Mouse (Mus musculus) heart, adult 8-10 months (tissue): ENCODE results near the gene Akap6. TPM values are rescaled to one million over a fixed set of nuclear protein-coding genes. Genes with fewer than 3 reads are reported as not detected.

Source experiments
- DNase-seq: peaks from one replicate; pipeline ENCODE4 v3.0.0; 2022; ENCODE audit warnings: low spot score
- total RNA-seq, 4 experiments: library from RNA; stranded (reverse); gene quantifications; 2 replicates each; pipeline ENCODE4 v1.2.4; 2022

Akap6 gene
- total RNA-seq, 4 experiments from 2014 or later = 99.5 to 139 (median 123) TPM

DNA sequence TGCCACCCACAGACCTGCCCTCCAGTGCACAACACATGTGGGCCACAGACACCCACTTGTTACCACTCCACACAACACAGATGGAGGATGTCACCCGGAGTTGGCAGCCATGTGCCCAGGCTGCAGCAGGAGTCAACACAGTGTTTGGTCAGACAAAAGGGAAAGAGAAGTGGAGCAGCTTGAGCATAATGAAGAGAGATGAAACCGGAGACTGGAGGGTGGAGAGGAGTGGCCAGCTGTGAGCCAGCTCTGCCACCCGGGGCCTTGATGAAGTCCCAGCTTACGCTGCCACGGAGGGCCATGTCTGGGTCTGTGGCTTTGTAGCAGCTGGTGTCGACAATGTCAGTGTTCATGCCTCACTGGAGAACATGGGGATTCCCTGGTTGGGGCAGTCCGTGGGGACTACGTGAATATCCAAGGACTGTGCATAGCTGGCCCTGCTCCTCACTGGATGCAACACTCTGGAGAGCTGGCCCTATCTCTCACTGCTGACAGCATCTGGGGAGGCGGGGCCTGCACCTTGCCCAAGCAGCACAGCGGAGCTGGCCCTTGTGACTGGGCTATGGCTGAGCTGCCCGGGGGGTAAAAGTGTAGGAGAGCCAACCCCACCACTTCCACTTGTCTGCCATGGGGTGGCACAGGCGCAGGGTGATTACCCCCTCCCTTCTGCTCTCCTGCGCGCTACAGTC lies 148.8 kb downstream of the Akap6 start:
- no peak for DNase-seq

DNA sequence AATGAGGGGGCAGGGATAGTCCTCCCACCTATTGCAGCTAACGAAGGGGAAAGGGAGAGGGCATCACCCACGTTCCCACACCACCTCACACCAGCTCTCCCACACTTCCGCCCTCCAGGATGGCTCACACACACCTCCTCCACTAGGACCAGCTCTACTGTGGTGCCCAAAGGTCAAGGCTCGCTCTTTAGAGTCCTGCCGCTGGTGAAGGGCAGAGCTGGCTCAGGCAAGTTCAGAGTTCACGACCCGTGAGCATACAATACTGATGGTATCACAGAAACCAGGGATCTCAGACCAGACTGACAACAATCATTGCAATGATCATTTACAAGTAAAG lies 149.3 kb downstream of the Akap6 start:
- DNase-seq = no peak

DNA sequence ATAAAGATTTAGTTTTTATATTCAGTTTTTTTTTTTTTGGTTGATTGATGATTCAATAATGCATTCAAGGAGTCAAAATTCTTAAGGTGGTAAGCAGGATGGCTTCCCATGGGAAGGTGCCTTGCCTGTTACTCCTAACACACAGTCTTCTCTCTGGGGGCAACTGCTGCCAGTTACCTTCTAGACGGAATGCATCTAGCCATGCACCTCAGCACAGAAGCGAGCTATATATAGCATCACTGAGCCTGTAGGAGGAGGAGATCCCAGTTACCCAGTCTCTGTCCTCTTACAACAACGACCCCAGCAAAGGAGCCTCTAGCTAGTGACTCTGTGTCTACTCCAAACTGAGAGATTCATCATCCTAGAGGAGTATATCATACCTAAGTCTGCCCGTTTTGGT lies 150.1 kb downstream of the Akap6 start:
- DNase-seq = no peak

DNA sequence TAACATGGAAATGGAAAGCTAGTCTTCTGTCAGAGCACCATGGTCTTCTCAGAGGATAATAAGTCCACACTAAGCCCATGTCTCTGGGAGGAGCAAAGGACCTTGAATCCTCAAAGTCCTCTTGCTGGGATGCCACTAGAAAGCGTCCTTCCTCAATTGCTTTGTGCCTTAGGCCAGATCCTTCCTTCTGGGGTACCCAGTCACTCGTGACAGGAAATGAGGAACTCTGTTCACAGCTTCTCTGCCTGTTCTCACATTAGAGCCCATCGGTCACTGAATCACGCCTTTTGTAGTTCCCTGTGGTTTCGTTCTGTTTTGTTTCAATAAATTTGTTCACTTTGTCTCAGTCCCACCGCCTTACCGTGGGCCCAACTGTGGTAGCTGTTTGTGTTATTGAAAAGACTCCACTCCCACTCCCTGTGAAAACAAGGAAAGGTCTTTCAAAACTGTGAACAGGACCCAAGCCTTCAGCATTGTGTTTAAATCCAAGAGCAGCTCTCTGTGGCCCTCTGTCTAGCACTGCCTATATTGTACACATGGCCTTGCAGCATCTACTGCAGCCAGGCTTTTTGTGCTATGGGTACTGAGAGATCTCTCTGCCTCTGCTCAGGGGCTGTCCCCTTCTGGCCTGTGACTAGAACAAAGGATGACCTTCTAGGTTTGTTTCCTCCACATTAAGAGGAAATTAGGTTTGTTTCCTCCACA lies 151.3 kb downstream of the Akap6 start:
- DNase-seq = no peak

DNA sequence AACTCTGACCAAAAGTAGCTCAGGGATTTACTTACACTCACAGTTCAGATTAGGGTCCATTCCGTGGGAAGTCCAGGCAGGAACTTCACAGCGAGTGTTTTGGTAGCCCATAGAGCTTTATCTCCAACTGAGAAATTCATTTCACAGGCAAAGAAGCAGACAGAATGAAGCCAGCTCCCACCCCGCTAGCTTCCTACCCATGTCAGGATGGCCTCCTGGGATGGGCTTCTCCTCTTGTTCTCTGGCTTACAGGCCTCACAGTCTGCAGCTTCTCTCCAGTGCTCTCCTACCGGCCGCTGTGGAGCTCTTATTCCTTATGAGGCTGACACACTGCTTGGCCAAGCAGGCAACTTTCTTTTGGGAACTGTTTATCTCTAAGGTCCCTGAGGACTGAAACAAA lies 152.0 kb downstream of the Akap6 start:
- DNase-seq = peak; percentile 57

DNA sequence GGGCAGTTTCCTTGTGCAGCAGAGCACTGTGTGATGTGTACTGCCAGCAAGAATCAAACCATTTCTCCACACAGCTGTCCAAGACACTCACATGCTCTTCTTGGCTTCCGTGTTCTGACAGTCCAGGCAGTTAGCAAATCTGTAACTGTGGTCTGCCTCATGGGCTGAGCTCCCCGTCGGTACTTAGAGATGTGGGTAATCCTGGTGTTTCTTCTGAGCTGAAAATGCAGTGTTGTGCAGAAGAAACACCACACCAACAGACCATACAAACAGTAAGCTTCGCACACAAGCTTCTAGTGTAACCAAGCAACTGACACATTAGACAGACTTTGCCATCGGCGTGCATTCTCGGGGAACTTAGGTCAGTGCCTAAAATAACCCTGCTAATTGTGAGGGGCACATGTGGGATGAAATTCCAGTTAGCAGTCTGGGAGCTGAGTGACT lies 155.1 kb downstream of the Akap6 start:
- DNase-seq = peak; percentile 68

DNA sequence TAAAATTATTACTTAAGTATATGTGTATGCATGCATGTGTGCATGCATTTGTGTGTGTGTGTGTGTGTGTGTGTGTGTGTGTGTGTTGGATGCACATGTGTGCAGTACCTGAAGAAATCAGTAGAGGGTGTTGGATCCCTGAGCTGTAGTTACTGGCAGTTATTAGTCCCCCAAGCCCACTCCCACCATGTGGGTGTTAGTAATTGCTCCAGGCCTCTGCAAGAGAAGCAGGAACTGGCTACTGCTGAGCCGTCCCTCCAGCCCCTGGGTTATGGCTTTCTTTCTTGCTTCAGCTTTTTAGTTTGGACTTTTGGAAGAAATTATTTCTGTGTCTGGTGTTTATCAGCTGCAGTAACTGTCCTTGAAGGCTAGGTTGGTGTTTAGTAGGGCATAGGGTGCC lies 156.9 kb downstream of the Akap6 start:
- DNase-seq = no peak

DNA sequence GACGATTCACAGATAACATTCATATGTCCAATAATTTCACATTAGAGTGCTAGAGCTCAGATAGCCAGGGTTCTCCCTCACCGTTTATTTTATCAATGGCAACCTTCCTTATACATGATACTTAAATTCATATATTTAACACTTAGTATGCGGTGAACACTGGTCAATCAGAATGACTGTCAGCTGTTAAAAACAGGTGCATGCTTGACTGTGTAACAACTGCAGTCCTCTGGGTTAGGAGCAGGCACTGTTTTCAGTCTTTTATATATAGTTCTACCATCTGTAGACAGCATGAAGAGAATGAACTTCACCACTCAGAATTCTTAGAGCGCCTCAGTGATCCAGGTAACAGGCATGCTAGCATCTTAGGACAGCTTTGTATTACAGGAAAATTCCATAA lies 158.1 kb downstream of the Akap6 start:
- no peak for DNase-seq

DNA sequence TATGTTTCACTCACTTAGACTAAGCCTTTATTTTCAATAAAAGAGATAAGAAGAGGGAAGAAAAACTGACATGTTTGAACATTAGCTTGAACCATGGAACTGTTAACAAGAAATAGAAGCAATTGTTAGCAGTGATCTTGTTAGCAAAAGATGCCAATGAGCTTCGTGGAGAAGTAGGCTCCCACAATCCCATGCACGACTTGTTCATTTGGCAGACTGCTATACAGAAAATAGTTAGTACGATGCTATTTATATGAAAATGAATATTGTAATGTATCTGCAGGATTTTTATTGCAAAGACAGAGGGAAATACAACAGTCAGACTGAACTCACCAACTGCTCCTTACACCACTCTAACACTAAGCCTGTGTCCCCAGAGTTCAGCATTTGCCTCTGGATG lies 162.7 kb downstream of the Akap6 start:
- no peak for DNase-seq

DNA sequence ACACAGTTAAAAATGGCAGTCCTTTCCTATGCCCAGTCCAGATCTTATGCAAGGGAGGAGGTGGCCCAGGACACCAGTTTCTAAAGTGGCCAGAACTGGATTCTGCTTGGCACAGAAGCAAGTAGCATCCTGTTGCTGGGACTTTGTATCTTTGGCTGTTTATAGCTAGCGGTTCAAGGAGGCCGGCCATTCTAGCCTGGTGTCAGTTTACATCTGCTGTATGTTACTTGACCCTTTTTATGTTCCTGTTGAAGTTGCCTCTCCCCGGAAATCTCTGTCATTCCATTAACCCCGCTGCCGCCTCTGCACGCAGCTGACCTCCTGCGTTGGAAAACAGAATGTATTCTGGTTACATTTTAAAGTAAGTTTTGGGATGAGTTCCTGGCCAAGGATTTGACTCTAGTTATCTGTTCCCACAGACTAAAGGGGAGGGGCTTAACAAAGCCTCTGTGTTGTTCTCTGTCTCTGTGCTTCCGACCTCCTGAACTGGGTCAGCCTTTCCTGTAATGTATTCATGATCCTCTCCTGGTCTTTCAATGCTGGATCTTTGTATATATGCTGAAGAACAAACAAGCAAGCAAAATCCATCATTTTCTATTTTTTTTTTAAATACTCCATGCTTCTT lies 168.9 kb downstream of the Akap6 start:
- DNase-seq = peak; percentile 72

DNA sequence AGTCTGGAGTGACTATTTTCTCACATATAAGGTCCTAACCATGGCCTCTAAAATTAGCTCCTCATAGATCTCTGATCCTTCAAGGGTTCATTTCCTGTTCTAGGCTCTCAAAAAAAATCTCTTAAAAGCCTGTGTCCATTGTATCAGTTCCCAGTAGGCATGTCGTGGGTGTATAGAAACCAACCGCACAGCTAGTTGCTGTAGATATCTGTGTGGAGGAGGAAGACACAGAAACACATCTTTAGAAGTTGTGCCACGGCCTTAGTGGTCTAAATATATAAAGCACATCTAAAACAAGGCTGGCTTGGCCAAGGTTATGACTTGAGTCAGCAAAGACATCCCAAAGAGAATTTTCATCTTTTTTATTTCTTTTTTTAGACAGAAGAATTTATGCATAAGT lies 172.4 kb downstream of the Akap6 start:
- DNase-seq = no peak

DNA sequence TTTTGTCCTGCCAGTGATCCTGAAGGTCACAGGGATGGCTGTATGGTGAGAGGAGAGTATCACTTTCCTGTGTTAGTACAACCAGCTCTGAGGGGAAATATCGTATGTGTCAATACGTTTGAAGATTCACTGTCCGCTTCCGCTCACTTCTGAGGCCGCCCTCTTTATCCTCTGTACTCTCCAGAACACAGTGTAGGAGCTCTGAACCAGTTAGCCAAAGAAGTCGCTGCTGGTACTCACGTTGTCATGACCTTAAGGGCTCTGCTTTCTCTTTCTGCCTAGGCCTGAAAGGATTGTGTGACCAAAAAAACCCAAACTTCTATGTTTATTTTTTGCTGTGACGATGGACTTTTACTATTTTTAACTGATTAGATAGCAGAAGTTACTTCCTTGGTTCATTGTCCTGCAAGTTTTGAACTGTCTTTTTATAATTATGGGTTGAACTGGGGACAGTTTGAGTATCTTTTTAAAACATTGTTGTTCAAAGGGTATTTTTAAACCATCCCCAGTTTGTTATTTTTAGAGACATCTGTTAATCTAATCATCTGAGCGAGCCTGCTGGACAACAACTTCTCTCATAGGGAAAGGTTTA lies 175.2 kb downstream of the Akap6 start:
- peak; percentile 81 for DNase-seq

DNA sequence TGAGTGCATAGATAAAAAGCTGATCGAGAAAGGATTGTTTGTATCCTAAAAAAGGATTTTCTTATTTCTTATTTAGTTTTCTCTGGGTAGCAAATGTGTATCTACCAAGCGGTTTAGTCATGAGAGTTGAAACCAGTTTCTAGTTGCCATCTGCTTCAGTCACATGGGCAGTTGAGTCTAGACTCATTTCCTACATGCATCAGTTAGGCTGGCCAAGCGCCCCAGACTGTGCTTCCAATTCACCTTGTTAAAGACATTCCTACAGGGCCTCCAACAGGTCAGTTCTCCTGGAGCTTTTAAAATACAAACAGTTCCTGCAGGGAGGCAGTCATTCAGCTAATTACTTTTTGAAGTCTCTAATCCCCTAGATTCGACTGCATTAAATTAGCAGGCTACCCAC lies 176.9 kb downstream of the Akap6 start:
- no peak for DNase-seq

DNA sequence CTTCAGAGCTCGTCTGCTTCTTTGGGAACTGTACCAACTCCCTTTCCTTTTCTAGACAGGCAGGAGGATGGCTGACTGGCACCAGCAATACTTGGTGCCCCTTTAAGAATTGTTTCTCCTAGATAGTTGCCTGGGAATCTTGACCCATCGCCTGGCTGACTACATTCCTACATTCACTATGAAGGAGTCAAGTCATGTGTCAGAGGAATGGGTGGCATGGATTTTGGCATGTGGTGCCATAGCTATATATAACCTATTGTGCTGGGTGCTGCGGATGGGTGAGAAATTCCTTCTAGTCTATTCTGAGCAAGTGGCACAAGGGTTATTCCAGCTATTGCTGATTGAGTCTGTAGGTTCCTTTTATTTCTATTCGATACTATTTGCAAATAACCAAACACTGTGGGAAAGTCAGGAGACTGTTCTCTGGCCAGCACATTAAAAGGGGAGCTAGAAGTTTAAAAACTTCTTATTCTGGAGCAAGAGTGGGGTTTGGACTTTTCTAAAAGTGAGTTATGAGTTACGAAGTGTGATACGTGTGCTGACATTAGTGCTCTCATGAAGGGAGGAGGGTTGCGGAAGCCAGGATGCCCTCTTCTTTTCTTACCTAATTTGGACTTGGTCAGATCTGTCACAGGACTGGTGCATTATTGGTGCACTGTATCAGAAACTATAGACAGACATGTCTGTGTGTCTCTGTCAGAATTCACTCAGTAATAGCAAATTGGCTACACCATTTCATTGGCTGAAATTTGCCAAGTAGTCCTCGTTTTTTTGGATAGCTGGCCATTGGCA lies 178.0 kb downstream of the Akap6 start:
- peak; percentile 65 for DNase-seq

DNA sequence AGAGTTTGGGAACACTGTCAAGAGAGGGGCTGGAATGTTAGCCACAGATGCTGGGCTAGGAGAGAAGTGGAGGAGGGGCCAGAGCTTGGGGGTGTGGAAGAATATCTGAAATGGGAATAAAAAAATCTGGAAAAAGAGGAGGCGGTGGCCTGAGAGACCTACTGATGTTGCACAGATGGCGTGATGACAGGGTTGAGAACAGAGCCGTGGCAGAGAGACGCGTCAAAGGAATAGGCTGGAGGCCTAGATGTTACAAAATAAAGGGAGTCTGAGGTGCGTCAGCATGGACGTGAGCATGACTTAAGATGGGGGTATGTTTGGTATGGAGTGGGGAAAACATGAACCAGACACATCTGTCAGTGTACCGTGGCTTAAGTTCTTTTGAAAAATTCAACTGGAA lies 180.1 kb downstream of the Akap6 start:
- no peak for DNase-seq

DNA sequence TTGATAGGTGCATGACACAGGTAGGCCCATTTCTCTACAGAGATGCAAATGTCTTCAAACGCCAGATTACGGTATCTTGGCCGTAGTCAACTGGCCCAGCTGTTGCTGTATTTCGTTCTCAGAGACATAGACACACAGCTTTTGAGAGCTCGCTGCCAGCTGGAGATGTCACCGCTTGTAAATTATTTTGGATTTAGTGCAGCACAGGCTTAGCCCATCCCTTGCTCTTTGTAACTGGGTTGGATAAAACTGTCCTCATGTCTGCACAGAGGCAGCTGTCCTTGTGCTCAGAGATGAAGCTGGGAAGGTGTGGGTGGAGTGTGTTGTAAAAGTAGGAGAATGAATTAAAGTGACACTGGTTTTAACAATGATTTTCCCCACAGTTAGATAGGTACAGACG lies 193.3 kb downstream of the Akap6 start:
- no peak for DNase-seq

DNA sequence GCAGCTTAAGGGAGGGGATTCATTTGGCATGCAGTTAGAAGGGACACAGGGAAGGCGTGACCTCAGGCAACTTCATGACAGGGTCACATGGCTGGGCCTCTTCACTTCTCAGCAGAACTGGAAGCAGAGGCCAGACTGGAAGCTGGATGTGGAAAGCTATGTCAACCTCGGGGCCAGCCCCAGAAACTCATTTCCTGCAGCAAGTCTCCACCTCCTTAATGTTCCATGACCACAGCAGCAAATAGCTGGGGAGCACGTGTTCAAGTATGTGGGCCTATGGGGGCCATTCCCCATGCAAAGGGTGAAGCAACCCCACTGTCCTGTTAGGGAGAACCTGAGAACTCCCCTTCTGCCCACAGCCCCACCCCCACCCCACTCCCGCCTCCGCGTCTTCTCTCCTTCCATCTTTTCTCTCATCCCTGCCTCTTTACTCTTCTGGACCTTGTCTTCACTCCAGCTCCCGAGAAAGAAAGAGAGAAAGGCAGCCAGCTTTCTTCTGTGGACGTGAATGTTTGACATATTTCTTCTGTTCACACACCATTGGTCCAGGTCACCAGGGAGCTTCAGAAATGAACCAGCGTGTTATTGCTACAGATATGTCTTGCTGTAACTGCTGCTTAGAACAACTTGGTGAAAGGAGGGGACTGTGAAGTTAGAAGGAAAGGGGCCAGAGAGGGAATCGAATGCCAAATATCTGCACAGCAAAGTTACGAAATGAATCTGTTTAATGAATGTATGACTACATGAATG lies 194.6 kb downstream of the Akap6 start:
- DNase-seq = no peak

DNA sequence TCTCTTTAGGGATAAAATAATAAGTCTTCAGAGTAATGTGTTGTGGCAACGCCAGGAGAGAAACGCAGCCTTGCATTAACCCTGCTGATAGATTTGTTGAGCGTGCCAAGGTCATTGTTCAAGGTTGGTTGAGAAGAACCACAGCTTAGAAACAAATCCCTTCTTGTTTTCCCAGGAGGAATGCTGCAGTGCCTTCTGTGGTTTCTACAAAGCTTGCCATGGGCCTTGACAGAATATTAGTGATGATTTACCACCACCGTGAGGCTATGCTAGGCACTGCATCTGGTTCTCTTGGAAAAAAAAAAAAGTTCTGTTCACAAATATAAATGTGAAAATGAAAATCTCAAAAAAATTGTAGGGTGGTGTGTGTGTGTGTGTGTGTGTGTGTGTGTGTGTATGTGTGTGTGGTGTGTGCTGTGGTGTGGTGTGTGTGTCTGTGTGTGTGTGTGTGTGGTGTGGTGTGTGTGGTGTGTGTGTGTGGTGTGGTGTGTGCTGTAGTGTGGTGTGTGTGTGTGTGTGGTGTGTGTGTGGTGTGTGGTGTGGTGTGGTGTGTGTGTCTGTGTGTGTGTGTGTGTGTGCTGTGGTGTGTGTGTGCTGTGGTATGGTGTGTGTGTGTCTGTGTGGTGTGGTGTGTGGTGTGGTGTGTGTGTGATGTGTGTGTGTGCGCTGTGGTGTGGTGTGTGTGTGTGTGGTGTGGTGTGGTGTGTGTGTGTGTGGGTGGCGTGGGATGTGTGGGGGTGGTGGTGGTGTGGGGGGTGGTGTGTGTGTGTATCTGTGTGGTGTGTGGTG lies 196.7 kb downstream of the Akap6 start:
- DNase-seq = peak; percentile 72

DNA sequence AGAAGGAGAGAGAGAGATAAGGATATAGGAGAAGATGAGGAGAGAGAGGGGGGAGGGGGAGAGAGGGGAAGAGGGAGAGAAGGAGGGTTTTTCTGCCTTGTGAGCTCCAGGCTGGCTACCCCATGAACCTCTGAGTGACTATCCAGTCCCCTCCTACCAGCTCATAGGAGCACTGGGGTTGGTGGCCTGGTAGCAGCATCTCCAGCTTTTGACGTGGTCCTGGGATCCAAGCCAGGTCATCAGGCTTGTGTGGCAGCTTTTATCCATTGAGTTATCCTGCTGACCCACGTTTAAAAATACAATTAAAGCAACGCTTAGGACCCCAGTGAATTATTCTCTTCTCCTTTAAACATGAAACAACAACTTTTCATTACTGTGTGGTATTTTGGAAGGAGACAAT lies 197.6 kb downstream of the Akap6 start:
- DNase-seq = no peak

DNA sequence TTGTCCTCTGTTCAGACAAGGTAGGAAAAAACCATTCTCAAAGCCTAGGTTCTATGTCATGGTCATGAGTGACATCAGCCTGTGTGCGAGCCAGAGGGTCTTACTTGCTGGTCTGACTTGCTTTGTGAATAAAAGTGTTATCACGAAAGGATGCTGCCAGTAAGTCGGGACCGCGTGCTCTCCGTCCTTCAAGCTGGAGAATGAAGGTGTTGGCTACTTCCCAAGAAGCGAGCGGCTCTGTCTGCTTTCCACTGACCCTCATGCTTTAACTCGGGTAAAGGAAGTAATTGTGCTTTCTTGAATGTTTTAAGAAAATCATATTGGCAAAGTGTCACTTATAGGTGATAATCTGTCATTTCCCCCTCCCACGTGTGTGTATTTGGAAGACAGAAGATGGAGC lies 198.9 kb downstream of the Akap6 start:
- DNase-seq = no peak
